Mouse (Mus musculus): ENCODE results near the gene Tmem234. TPM values are rescaled to one million over a fixed set of nuclear protein-coding genes. Genes with fewer than 3 reads are reported as not detected.

Tmem234 gene
- polyA plus RNA-seq, 1 experiment from 2014 or later: 228 TPM

DNA sequence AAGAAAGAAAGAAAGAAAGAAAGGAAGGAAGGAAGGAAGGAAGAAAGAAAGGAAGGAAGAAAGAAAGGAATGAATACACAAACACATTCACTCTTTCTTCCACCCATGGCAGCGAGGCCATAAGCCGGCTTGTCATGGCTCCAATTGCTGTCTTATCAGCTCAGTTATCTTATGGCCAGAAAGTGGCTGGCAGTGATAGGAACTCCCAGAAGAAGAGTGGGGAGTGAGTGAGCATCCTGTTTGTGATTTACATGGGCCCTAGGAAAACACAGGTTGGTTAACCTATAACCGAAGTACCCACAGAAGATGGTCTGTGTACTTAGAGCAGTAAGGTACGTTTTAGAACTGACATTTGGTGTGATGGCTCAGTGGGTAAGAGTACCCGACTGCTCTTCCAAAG is 39.3 kb upstream of the Tmem234 start:
- Histone ChIP-seq H3K36me3 (ENCODE audit: control insufficient read depth, insufficient read depth, low read length) (no peaks in the 10 kb centered on the region), H3K27ac (ENCODE audit: low read depth, low read length) (no peak overlapping the region), H3K4me2 (no peak overlapping the region), H3K27me3 (replicated peaks; ENCODE audit: control insufficient read depth, insufficient read depth, low read length) (no peaks in the 10 kb centered on the region), H3K4me3 (ENCODE audit: low read depth, low read length) (no peak overlapping the region), H3K4me1 (replicated peaks; ENCODE audit: control insufficient read depth, insufficient read depth, low read length) (peaks cover 18% of the 10 kb centered on the region), H3K9me3 (ENCODE audit: control insufficient read depth, low read length) (no peaks in the 10 kb centered on the region), H3K9ac (ENCODE audit: low read depth, low read length) (no peak overlapping the region)
- DNase-seq (ENCODE audit: low spot score) (no peak), ATAC-seq (replicated peaks; ENCODE audit: low FRiP score) (no peak)
- 69% methylated on average over 5 of the region's 5 CpGs for WGBS

DNA sequence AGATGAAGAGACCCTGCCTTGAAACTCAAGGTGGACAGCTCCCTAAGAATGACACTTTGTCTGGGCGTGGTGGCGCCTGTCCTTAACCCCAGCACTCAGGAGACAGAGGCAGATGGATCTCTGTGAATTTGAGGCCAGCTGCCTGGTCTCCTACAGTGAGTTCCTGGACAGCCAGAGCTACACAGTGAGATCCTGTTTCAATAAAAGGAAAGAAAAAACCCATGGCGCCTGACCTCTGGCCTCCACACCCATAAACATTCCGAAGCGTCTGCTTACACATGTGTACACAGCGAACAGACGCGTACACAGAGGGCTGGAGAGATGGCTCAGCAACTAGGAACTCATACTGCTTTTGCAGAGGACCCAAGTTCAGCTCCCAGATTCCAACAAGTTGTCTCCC is 36.8 kb upstream of the Tmem234 start:
- Histone ChIP-seq H3K4me1 (replicated peaks; ENCODE audit: control insufficient read depth, insufficient read depth, low read length) (peaks cover 7% of the 10 kb centered on the region), H3K27ac (ENCODE audit: low read depth, low read length) (no peak overlapping the region), H3K27me3 (replicated peaks; ENCODE audit: control insufficient read depth, insufficient read depth, low read length) (no peaks in the 10 kb centered on the region), H3K4me3 (ENCODE audit: low read depth, low read length) (no peak overlapping the region), H3K4me2 (no peak overlapping the region), H3K36me3 (ENCODE audit: control insufficient read depth, insufficient read depth, low read length) (no peaks in the 10 kb centered on the region), H3K9ac (ENCODE audit: low read depth, low read length) (no peak overlapping the region), H3K9me3 (ENCODE audit: control insufficient read depth, low read length) (no peaks in the 10 kb centered on the region)
- ATAC-seq (replicated peaks; ENCODE audit: low FRiP score) (no peak), DNase-seq (ENCODE audit: low spot score) (no peak)
- 67% methylated on average over 8 of the region's 8 CpGs for WGBS

DNA sequence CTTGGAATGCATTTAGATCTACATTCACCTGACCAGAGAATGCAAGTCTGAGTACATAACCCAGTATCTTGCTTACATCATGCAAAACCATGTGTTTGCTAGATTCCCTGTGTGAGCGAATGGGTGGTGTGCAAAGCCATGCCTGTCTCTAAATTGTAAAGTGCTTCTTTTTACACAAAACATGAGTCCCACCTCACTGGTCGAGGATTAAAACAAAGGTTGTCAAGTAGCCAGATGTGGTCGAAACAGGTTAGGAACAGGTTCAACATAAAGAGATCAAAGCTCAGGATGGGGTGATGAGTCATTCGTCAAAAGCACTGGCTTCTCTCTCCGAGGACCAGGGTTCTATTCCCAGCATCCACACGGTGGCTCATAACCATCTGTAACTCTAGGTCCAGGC is 35.3 kb upstream of the Tmem234 start:
- no peak for DNase-seq (ENCODE audit: low spot score)
- WGBS: 79% methylated on average over 6 of the region's 6 CpGs

DNA sequence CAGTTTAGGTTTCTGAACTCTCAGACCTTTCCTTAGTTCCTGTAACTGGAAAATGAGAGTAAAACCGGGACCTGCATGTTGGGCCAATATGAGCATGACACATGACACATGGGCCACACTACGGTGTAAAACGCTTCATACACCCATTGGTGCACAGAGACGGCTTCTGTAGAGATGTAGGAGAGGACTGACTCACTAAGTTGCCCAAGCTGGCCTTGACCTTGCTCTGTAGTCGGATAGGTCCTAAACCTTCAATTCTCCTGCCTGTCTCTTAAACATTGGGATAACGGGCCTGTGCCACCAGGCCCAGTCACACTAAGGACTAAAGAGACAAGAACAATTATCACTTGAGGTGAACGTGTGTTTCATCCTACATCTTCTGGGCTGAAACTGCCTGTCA is 32.1 kb upstream of the Tmem234 start:
- H3K4me2 ChIP-seq: no peak overlapping the region
- H3K36me3 ChIP-seq (ENCODE audit: control insufficient read depth, insufficient read depth, low read length): no peaks in the 10 kb centered on the region
- H3K9me3 ChIP-seq (ENCODE audit: control insufficient read depth, low read length): no peaks in the 10 kb centered on the region
- H3K27me3 ChIP-seq (replicated peaks; ENCODE audit: control insufficient read depth, insufficient read depth, low read length): no peaks in the 10 kb centered on the region
- no peak overlapping the region for H3K4me3 ChIP-seq (ENCODE audit: low read depth, low read length)
- peaks cover 3% of the 10 kb centered on the region for H3K4me1 ChIP-seq (replicated peaks; ENCODE audit: control insufficient read depth, insufficient read depth, low read length)
- DNase-seq (ENCODE audit: low spot score) (no peak), ATAC-seq (replicated peaks; ENCODE audit: low FRiP score) (no peak)
- 83% methylated on average over 7 of the region's 7 CpGs for WGBS
- no peak overlapping the region for H3K27ac ChIP-seq (ENCODE audit: low read depth, low read length)
- H3K9ac ChIP-seq (ENCODE audit: low read depth, low read length): no peak overlapping the region

More for the DNA sequence above, 35.3 kb upstream of the Tmem234 start:
- H3K36me3 ChIP-seq (ENCODE audit: control insufficient read depth, insufficient read depth, low read length): no peaks in the 10 kb centered on the region
- H3K4me1 ChIP-seq (replicated peaks; ENCODE audit: control insufficient read depth, insufficient read depth, low read length): peaks cover 7% of the 10 kb centered on the region
- H3K27ac ChIP-seq (ENCODE audit: low read depth, low read length): no peak overlapping the region
- H3K9me3 ChIP-seq (ENCODE audit: control insufficient read depth, low read length): no peaks in the 10 kb centered on the region
- ATAC-seq (replicated peaks; ENCODE audit: low FRiP score): no peak
- H3K4me3 ChIP-seq (ENCODE audit: low read depth, low read length): no peak overlapping the region
- no peak overlapping the region for H3K4me2 ChIP-seq
- H3K9ac ChIP-seq (ENCODE audit: low read depth, low read length): no peak overlapping the region
- H3K27me3 ChIP-seq (replicated peaks; ENCODE audit: control insufficient read depth, insufficient read depth, low read length): no peaks in the 10 kb centered on the region

DNA sequence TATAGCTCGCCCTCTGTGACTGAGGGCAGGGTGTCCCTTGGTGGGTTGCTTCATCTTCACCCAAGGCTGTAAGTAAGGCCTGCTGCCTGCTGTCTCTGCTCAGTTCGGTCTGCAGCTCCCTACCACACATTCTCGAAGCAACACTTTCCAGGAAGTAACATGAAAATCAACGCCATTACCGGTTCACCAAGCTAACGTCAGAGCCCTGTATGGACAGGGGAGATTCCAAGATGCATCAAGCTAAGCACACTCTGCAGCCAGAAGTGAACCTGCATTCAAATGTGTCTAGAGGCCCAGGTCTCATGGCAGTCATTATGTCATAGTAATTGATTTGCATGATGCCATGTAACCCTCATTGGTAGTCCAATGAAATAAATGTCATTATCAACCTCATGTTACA is 30.4 kb upstream of the Tmem234 start:
- H3K4me2 ChIP-seq: no peak overlapping the region
- DNase-seq (ENCODE audit: low spot score): no peak
- no peak overlapping the region for H3K27ac ChIP-seq (ENCODE audit: low read depth, low read length)
- H3K9me3 ChIP-seq (ENCODE audit: control insufficient read depth, low read length): no peaks in the 10 kb centered on the region
- no peak overlapping the region for H3K9ac ChIP-seq (ENCODE audit: low read depth, low read length)
- no peaks in the 10 kb centered on the region for H3K27me3 ChIP-seq (replicated peaks; ENCODE audit: control insufficient read depth, insufficient read depth, low read length)
- H3K4me1 ChIP-seq (replicated peaks; ENCODE audit: control insufficient read depth, insufficient read depth, low read length): peaks cover 1% of the 10 kb centered on the region
- WGBS: 81% methylated on average over 6 of the region's 6 CpGs
- no peak for ATAC-seq (replicated peaks; ENCODE audit: low FRiP score)
- H3K4me3 ChIP-seq (ENCODE audit: low read depth, low read length): no peak overlapping the region
- H3K36me3 ChIP-seq (ENCODE audit: control insufficient read depth, insufficient read depth, low read length): no peaks in the 10 kb centered on the region

DNA sequence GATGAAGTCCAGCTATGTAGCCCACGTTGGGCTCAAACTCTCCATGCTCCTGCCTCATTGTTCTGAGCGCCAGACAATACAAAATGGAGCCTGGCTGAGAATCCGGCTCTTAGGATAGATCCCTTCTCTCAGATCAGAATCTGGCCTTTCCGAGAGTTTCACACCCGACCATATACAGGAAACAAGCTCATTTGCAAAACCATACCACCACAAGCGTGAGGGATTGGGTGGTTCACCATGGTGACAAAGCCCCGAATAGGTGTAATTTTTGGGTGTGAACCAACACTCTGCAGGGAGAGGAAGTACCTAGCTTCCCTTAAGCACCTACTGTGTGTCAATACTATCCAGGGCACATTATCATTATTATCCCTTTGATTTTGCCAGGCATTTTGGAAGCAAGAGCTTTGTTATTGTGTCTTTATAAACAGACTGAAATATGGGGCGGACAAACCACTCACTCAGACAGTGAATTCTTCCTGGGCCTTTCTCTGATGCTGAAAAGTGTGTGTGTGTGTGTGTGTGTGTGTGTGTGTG is 28.9 kb upstream of the Tmem234 start:
- no peak overlapping the region for H3K4me3 ChIP-seq (ENCODE audit: low read depth, low read length)
- no peaks in the 10 kb centered on the region for H3K36me3 ChIP-seq (ENCODE audit: control insufficient read depth, insufficient read depth, low read length)
- WGBS: 73% methylated on average over 8 of the region's 8 CpGs
- H3K9ac ChIP-seq (ENCODE audit: low read depth, low read length): no peak overlapping the region
- peaks cover 4% of the 10 kb centered on the region for H3K4me1 ChIP-seq (replicated peaks; ENCODE audit: control insufficient read depth, insufficient read depth, low read length)
- no peak overlapping the region for H3K27ac ChIP-seq (ENCODE audit: low read depth, low read length)
- ATAC-seq (replicated peaks; ENCODE audit: low FRiP score) (no peak), DNase-seq (ENCODE audit: low spot score) (no peak)
- no peaks in the 10 kb centered on the region for H3K9me3 ChIP-seq (ENCODE audit: control insufficient read depth, low read length)
- H3K4me2 ChIP-seq: no peak overlapping the region
- no peaks in the 10 kb centered on the region for H3K27me3 ChIP-seq (replicated peaks; ENCODE audit: control insufficient read depth, insufficient read depth, low read length)

DNA sequence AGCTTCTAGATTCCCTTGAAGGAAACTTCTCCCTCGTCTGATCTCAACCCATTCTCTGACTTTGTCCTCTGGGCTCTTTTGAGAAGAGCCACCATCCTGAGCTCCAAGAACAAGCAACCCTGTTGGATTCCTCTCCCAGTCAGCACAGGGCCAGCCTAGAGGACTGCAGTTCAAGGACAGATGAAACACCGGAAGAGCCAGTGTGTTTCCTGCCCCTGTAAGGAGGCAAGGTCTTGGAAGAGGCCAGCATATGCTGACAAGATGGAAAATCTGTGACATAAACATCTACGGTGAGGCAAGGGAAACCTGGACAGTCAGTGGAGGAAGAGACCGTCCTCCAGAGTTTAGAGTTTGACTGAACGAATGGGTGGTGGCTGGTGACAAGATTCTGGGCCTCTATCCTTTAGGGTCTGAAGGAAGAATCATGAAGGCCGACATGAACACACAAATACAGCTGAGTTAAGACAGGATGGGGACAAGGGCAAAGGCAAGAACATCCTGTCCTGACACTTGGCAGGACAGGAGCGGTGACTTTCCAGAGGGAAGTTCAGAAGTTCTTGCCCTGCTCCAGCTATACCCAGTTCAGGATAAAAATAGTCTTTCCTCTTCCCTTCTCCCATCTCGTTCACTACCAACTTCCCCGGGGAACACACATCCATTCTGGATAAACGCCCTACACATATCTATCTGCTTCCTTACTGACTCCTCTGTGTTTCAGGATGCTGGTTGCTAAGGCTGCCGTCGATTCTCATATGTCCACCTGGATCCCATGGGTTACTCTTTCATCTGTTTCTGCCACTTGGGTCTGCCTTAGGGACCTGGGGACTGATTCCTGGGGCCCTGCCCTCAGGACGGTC is 28.0 kb upstream of the Tmem234 start:
- 72% methylated on average over 13 of the region's 13 CpGs for WGBS
- H3K4me3 ChIP-seq (ENCODE audit: low read depth, low read length): no peak overlapping the region
- DNase-seq (ENCODE audit: low spot score) (no peak), ATAC-seq (replicated peaks; ENCODE audit: low FRiP score) (no peak)
- no peak overlapping the region for H3K4me2 ChIP-seq
- H3K9me3 ChIP-seq (ENCODE audit: control insufficient read depth, low read length): no peaks in the 10 kb centered on the region
- no peaks in the 10 kb centered on the region for H3K36me3 ChIP-seq (ENCODE audit: control insufficient read depth, insufficient read depth, low read length)
- H3K27ac ChIP-seq (ENCODE audit: low read depth, low read length): peak overlapping the region; percentile 53; the same call in 1 of the 2 replicates
- H3K4me1 ChIP-seq (replicated peaks; ENCODE audit: control insufficient read depth, insufficient read depth, low read length): peaks cover 4% of the 10 kb centered on the region
- no peaks in the 10 kb centered on the region for H3K27me3 ChIP-seq (replicated peaks; ENCODE audit: control insufficient read depth, insufficient read depth, low read length)
- no peak overlapping the region for H3K9ac ChIP-seq (ENCODE audit: low read depth, low read length)

DNA sequence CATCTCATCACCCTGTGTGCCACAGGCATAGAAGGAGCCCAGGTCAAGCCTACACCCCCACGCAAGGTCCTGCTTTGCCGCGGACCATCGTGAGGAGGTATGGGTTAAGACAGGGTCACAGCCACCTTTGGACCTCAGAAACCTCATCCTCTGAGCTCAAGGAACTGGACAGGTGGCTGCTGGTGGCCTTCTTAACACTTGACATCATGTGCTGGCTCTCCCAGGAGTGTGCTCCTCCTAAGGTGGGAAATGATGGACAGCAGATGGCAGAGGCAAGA is 27.4 kb upstream of the Tmem234 start:
- Histone ChIP-seq H3K4me1 (replicated peaks; ENCODE audit: control insufficient read depth, insufficient read depth, low read length) (peaks cover 4% of the 10 kb centered on the region), H3K27ac (ENCODE audit: low read depth, low read length) (peak overlapping the region; percentile 53; the same call in 1 of the 2 replicates), H3K36me3 (ENCODE audit: control insufficient read depth, insufficient read depth, low read length) (no peaks in the 10 kb centered on the region), H3K9ac (ENCODE audit: low read depth, low read length) (no peak overlapping the region), H3K27me3 (replicated peaks; ENCODE audit: control insufficient read depth, insufficient read depth, low read length) (no peaks in the 10 kb centered on the region), H3K9me3 (ENCODE audit: control insufficient read depth, low read length) (no peaks in the 10 kb centered on the region), H3K4me3 (ENCODE audit: low read depth, low read length) (no peak overlapping the region), H3K4me2 (no peak overlapping the region)
- DNase-seq (ENCODE audit: low spot score) (no peak), ATAC-seq (replicated peaks; ENCODE audit: low FRiP score) (no peak)
- 95% methylated on average over 4 of the region's 4 CpGs for WGBS

DNA sequence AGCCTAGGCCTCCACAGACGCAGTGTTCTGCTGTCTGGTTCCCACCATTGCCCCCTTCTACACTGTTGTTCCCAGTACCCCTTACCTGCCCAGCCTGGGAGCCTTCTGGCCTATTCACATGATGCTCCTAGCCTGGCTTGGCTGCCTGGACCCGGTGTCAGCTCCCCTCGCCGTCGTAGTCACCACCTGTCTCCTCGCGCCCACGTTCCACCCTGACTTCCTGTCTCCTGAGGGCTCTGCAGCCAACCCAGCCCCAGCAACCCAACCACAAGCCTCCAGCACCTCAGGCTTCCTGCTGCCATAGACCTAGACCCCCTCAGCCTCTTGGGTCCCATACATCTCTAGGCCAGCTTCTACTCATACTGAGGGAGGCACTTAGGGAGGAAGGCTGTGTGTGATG is 27.0 kb upstream of the Tmem234 start, which contains the start of gene Lck:
Gene Lck, minus strand, starts transcription at position 212 of the 400 bp plus-strand sequence.
- ATAC-seq (replicated peaks; ENCODE audit: low FRiP score) (no peak), DNase-seq (ENCODE audit: low spot score) (no peak)
- WGBS: 66% methylated on average over 8 of the region's 8 CpGs
- peak within 1 kb of the TSS; percentile 53; the same call in 1 of the 2 replicates for H3K27ac ChIP-seq (ENCODE audit: low read depth, low read length)
- no peak within 1 kb of the TSS for H3K4me2 ChIP-seq
- H3K36me3 ChIP-seq (ENCODE audit: control insufficient read depth, insufficient read depth, low read length): no peaks in the 10 kb centered on the region
- peaks cover 4% of the 10 kb centered on the region for H3K4me1 ChIP-seq (replicated peaks; ENCODE audit: control insufficient read depth, insufficient read depth, low read length)
- no peak within 1 kb of the TSS for H3K9ac ChIP-seq (ENCODE audit: low read depth, low read length)
- H3K27me3 ChIP-seq (replicated peaks; ENCODE audit: control insufficient read depth, insufficient read depth, low read length): no peaks in the 10 kb centered on the region
- no peaks in the 10 kb centered on the region for H3K9me3 ChIP-seq (ENCODE audit: control insufficient read depth, low read length)
- H3K4me3 ChIP-seq (ENCODE audit: low read depth, low read length): no peak within 1 kb of the TSS

Measured in liver, embryonic 11.5 days (tissue).